Mouse (Mus musculus) olfactory bulb, adult 2 months (tissue): ENCODE measurements around the gene Wfdc5. TPM values are rescaled to one million over a fixed set of nuclear protein-coding genes. Genes with fewer than 3 reads are reported as not detected.

Experiments
- H3K27ac ChIP-seq: fragments of 200-500 bp; 2 replicates; pipeline ENCODE4 v1.5.1; 2012; ENCODE audit warnings: low read depth, low read length; ENCODE audit not compliant: insufficient read depth
- H3K4me1 ChIP-seq: fragments of 200-500 bp; 2 replicates; pipeline ENCODE4 v1.6.1; 2012; ENCODE audit warnings: low read length; ENCODE audit not compliant: control insufficient read depth, insufficient read depth
- H3K4me3 ChIP-seq: fragments of 200-500 bp; 2 replicates; pipeline ENCODE4 v1.5.1; 2012; ENCODE audit warnings: mild to moderate bottlenecking, low read depth, low read length, moderate library complexity; ENCODE audit not compliant: insufficient read depth
- CTCF ChIP-seq: fragments of 200-500 bp; IDR thresholded peaks from 2 replicates; pipeline ENCODE4 v1.5.1; 2012; ENCODE audit warnings: low read depth, mild to moderate bottlenecking, low read length, moderate library complexity; ENCODE audit not compliant: insufficient read depth
- POLR2A ChIP-seq: fragments of 200-500 bp; IDR thresholded peaks from 2 replicates; pipeline ENCODE4 v1.6.1; 2012; ENCODE audit warnings: mild to moderate bottlenecking, low read depth, low read length, moderate library complexity; ENCODE audit not compliant: insufficient read depth
- WGBS: fragments of 180-500 bp; shearing (Covaris S2); methylation state at CpG from one replicate; pipeline ENCODE4 v1.1.7; 2018; 5-methylcytosine and 5-hydroxymethylcytosine counted together
- polyA plus RNA-seq: library from polyadenylated mRNA; stranded (reverse); fragments of >200 nt; gene quantifications from 2 replicates; pipeline ENCODE4 v1.2.4, GENCODE M21; 2012; ENCODE audit warnings: low replicate concordance; ENCODE audit not compliant: missing spikeins, insufficient read depth, insufficient read length

Wfdc5 gene
- polyA plus RNA-seq, 1 experiment: not detected

- 41% methylated on average over 10 of the region's 10 CpGs for WGBS
- no peak for TF ChIP-seq CTCF
- no peak for TF ChIP-seq POLR2A
- no peak overlapping the region for H3K27ac ChIP-seq
Measured at GRCm38 (mm10) chr2:164142021-164142420, 40.5 kb downstream of the Wfdc5 start.

GRCm38 (mm10) chr2:164137754-164138153, 44.8 kb downstream of the Wfdc5 start:
- WGBS: 22% methylated on average over 6 of the region's 6 CpGs
- Histone ChIP-seq H3K4me1 (peaks cover 7% of the 10 kb centered on the region), H3K27ac (no peak overlapping the region), H3K4me3 (no peak overlapping the region)
- no peak for TF ChIP-seq POLR2A
- TF ChIP-seq CTCF: no peak

More at GRCm38 (mm10) chr2:164142021-164142420, 40.5 kb downstream of the Wfdc5 start:
- Histone ChIP-seq H3K4me3 (no peak overlapping the region), H3K4me1 (peaks cover 5% of the 10 kb centered on the region)

DNA sequence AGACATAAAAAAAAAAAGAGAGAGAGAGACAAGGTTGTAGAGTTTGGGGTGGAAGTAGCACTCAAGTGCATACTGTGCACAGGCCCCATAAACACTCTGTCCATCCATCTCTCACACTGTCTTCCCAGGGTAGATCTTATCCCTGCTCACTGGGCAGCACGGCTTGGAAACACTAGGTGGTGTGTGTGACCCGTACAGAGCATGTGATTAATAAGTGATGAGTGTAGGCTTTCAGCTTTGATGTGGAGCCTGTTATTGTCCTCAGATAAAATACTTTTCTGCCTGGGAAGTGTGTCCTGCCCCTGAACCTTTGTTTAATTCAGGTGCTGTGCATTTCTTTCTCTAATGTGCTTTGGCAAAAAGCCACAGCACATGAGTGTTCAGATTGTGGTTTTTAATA, 46.1 kb downstream of the Wfdc5 start:
- no peak for TF ChIP-seq CTCF
- TF ChIP-seq POLR2A: no peak
- WGBS: 52% methylated on average over 2 of the region's 2 CpGs
- Histone ChIP-seq H3K27ac (no peak overlapping the region), H3K4me1 (peaks cover 7% of the 10 kb centered on the region), H3K4me3 (no peak overlapping the region)

DNA sequence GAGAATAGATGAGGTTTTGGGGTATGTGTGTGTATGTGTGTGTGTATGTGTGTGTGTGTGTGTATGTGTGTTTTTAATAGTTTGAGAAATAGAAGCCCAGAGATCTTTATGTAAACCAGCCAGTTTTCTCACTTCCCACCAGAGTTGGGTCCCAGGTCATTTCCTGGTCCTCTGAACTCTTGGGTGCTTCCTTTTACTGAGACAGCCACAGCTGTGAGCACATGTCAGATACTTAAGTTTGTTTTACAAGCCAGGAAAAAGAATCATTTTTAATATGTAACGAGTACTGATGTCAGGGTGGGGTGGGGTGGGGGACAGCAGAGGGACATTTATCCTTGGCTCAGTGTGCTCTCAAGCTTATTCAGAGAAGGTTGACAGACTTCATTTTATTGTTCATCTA, 47.2 kb downstream of the Wfdc5 start:
- H3K4me1 ChIP-seq: peaks cover 7% of the 10 kb centered on the region
- no peak overlapping the region for H3K27ac ChIP-seq
- H3K4me3 ChIP-seq: no peak overlapping the region
- TF ChIP-seq CTCF (no peak), POLR2A (no peak)
- 88% methylated on average over 1 of the region's 1 CpGs for WGBS

DNA sequence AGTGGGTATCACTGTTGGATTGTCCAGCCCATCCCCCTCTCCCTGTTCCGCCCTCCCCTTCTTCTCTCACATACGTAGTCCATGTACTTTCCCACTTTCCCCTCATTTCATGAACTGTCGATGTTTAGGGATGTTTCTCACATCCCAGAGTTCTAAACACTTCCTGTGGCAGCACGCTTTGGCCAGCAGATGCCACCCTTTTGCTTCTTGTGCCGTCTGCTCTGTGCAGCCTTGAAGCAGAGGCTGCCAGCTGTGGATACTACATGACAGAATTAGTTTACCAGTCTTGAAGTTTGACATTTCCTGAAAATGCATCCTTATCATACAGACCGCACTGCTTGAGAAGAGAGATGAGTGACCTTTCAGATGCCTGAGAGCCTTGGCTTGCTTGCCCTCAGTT, 48.0 kb downstream of the Wfdc5 start:
- no peak overlapping the region for H3K27ac ChIP-seq
- TF ChIP-seq POLR2A (no peak), CTCF (peak; percentile 72)
- no peak overlapping the region for H3K4me3 ChIP-seq
- peaks cover 7% of the 10 kb centered on the region for H3K4me1 ChIP-seq
- 41% methylated on average over 6 of the region's 6 CpGs for WGBS

GRCm38 (mm10) chr2:164131586-164131985, 51.0 kb downstream of the Wfdc5 start:
- WGBS: 89% methylated on average over 1 of the region's 1 CpGs
- Histone ChIP-seq H3K27ac (no peak overlapping the region), H3K4me3 (no peak overlapping the region), H3K4me1 (peaks cover under 1% of the 10 kb centered on the region; the same call in 1 of the 2 replicates)
- TF ChIP-seq POLR2A: no peak
- TF ChIP-seq CTCF: no peak

DNA sequence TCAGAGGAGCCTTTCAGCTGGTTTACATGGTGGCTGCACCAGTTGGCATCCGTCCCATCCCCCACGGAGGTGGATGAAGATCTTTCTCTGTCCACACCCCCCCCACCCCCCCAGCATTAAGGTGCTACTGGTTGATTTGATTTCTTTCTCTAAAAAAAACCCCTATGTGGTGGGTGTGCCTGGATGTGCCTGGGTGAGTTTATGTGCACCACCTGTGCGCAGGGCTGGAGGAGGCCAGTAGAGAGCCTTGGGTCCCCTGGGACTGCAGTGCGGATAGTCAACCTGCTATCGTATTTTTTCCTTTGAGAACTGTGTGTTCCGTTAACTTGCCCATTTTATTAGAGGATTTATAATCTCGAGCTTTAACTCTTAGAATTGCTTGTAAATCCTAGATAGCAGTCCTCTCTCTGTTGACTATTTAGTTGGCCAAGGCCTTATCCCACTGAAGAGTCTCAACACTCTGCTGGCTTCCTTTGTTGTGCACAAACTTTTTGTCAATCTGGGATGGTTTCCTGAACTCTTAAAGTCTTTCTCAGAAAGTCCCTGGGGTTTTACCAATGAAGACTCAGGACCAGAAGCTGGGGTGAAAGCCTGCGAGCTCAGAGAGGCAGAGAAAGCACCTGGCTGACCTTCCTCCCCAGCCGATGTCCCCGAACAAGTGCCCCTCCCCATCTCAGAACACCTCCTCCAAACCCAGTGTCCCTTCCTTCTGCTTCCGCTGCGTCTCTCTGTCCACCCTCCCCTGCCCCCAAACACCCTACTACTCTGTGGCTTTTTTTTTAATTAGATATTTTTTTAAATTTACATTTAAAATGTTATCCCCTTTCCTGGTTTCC, 53.7 kb downstream of the Wfdc5 start:
- TF ChIP-seq CTCF (no peak), POLR2A (no peak)
- 95% methylated on average over 12 of the region's 12 CpGs for WGBS
- Histone ChIP-seq H3K4me1 (peaks cover 4% of the 10 kb centered on the region), H3K4me3 (no peak overlapping the region), H3K27ac (no peak overlapping the region)

DNA sequence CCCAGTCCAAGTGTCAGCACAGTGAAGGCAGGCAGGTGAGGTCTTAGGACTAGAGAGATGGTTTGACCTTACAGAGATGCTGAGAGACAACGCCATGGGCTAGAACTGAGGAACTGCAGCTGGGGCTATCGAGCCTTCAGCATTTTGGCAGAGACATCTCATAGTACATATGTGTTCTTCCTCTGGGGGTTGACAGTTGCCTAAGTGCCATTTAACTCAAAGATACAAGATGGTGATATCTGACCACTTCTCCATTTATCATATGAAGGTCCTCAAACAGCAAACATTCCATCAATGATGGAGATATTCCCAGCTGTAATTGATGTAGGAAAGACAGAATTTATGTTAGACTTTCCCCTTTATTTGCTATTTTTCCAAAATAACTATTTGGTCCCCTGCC, 55.2 kb downstream of the Wfdc5 start:
- H3K4me1 ChIP-seq: peaks cover 4% of the 10 kb centered on the region
- H3K27ac ChIP-seq: no peak overlapping the region
- H3K4me3 ChIP-seq: no peak overlapping the region
- no peak for TF ChIP-seq POLR2A
- no peak for TF ChIP-seq CTCF
- 96% methylated on average over 2 of the region's 2 CpGs for WGBS

DNA sequence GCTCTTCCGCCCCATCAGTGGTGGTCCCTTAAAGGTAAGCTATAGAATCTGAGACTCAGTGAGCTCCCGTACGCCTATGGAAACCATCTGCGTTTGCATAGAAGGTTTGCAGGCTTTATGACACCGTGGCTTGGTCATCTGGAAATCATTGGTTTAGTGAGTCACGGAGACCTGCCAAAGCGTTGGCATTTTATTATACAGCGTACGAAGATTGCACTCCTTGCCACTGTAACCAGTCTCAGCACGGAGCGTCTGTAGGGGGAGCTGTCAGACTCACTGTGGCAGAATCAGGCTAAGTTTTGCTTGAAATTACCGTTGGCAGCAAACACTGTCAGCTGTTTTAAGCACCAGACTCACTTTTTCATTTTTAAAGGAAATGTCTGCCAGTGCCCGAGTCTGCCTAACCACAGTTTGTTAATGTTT, 56.0 kb downstream of the Wfdc5 start:
- Histone ChIP-seq H3K27ac (no peak overlapping the region), H3K4me3 (no peak overlapping the region), H3K4me1 (peaks cover 4% of the 10 kb centered on the region)
- peak; percentile 18; the same call in 1 of the 2 replicates for TF ChIP-seq CTCF
- no peak for TF ChIP-seq POLR2A
- WGBS: 42% methylated on average over 13 of the region's 13 CpGs

Other genes with a start within 250 kb of the Wfdc5 start
- 463 TPM in 1 of 2 replicates, not detected in the other for gene Ywhab, start 187.8 kb downstream of the Wfdc5 start, polyA plus RNA-seq
- not detected in 2 replicates for gene Pabpc1l, start 157.3 kb downstream of the Wfdc5 start, polyA plus RNA-seq
- 150 TPM in 1 of 2 replicates, not detected in the other for gene Stk4, start 112.4 kb downstream of the Wfdc5 start, polyA plus RNA-seq
- gene Tomm34, start 111.6 kb downstream of the Wfdc5 start, polyA plus RNA-seq: not detected in 2 replicates
- gene Kcns1, start 11.6 kb downstream of the Wfdc5 start, polyA plus RNA-seq: not detected in 2 replicates
- gene Wfdc12, start 7.9 kb upstream of the Wfdc5 start, polyA plus RNA-seq: not detected in 2 replicates
- not detected in 2 replicates for gene Wfdc15a, start 17.4 kb upstream of the Wfdc5 start, polyA plus RNA-seq
- not detected in 2 replicates for gene Wfdc15b, start 38.9 kb upstream of the Wfdc5 start, polyA plus RNA-seq
- not detected in 2 replicates for gene Svs2, start 55.7 kb upstream of the Wfdc5 start, polyA plus RNA-seq
- gene Svs3b, start 73.9 kb upstream of the Wfdc5 start, polyA plus RNA-seq: not detected in 2 replicates
- not detected in 2 replicates for gene Svs4, start 95.7 kb upstream of the Wfdc5 start, polyA plus RNA-seq
- gene Svs3a, start 106.5 kb upstream of the Wfdc5 start, polyA plus RNA-seq: not detected in 2 replicates
- gene Svs6, start 134.0 kb upstream of the Wfdc5 start, polyA plus RNA-seq: not detected in 2 replicates
- gene Svs5, start 150.0 kb upstream of the Wfdc5 start, polyA plus RNA-seq: not detected in 2 replicates
- gene Slpi, start 206.4 kb upstream of the Wfdc5 start, polyA plus RNA-seq: not detected in 2 replicates
- gene Rbpjl, start 220.4 kb upstream of the Wfdc5 start, polyA plus RNA-seq: not detected in 2 replicates
- not detected in 2 replicates for gene Matn4, start 222.4 kb upstream of the Wfdc5 start, polyA plus RNA-seq